Mouse (Mus musculus): ENCODE results near the gene Ptprt.

DNA sequence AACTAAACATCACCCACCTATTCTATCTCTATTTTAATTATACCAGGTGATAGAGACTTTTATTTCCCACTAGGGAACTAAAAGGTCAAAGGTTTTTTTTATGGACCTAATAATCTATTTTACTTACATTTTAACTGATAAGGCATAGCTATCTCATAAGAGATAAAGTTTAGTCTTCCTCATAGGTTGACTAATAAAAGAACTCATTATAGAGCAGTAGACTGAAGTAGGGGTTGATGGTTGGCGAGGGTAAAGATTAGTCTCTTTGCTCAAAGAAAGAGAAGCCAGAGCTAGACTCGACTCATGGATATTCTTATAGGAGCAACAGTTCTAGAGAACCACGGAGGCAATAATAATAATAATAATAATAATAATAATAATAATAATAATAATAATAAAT, 1004.3 kb downstream of the Ptprt start:
- TF ChIP-seq CTCF (IDR thresholded peaks at IDR 0.05; ENCODE audit: low read depth) (no peak), EP300 (IDR thresholded peaks at IDR 0.05; ENCODE audit: low read depth) (no peak)
